Mouse (Mus musculus) kidney, postnatal 0 days (tissue): ENCODE measurements around the gene Tut7. TPM values are rescaled to one million over a fixed set of nuclear protein-coding genes. Genes with fewer than 3 reads are reported as not detected.
A peak's percentile ranks its signal among the peaks of the same experiment; 100 is the strongest.

Experiments
- ATAC-seq: fragments of 200-750 bp; cut with Nextera tagmentation; replicated peaks from 2 replicates; pipeline ENCODE4 v1.8.0; 2017; ENCODE audit warnings: low read depth, moderate number of reproducible peaks, moderate TSS enrichment, moderate library complexity; ENCODE audit not compliant: low FRiP score
- DNase-seq: peaks from one replicate; pipeline ENCODE4 v3.0.0-alpha.2; 2016; ENCODE audit warnings: low spot score
- H3K27ac ChIP-seq: fragments of 300-500 bp; sonication (generic); 2 replicates; pipeline ENCODE4 v1.5.1; 2014; ENCODE audit warnings: mild to moderate bottlenecking
- H3K27me3 ChIP-seq: fragments of 300-500 bp; sonication (generic); 2 replicates; pipeline ENCODE4 v1.6.1; 2014; ENCODE audit warnings: low read length, mixed read lengths; ENCODE audit not compliant: insufficient read depth
- H3K36me3 ChIP-seq: fragments of 300-500 bp; sonication (generic); 2 replicates; pipeline ENCODE4 v1.6.1; 2014; ENCODE audit warnings: low read length, mixed read lengths; ENCODE audit not compliant: insufficient read depth
- H3K4me1 ChIP-seq: fragments of 300-500 bp; sonication (generic); replicated peaks from 2 replicates; pipeline ENCODE4 v1.6.1; 2014; ENCODE audit warnings: antibody characterized with exemption, low read length, mixed read lengths; ENCODE audit not compliant: insufficient read depth
- H3K4me2 ChIP-seq: fragments of 300-500 bp; sonication (generic); 2 replicates; pipeline ENCODE4 v1.6.1; 2014; ENCODE audit warnings: mild to moderate bottlenecking, low read length, moderate library complexity, mixed read lengths
- H3K4me3 ChIP-seq: fragments of 300-500 bp; sonication (generic); replicated peaks from 2 replicates; pipeline ENCODE4 v1.5.1; 2014; ENCODE audit warnings: low read depth, low read length
- H3K9ac ChIP-seq: fragments of 300-500 bp; sonication (generic); 2 replicates; pipeline ENCODE4 v1.6.1; 2014; ENCODE audit warnings: low read depth, low read length
- H3K9me3 ChIP-seq: fragments of 300-500 bp; sonication (generic); replicated peaks from 2 replicates; pipeline ENCODE4 v1.6.1; 2016; ENCODE audit warnings: low read length, inconsistent platforms, mixed read lengths
- CTCF ChIP-seq: IDR thresholded peaks from 2 replicates; pipeline ENCODE4 v1.5.1; 2016; ENCODE audit warnings: antibody characterized with exemption, low read depth, mild to moderate bottlenecking, moderate library complexity
- WGBS: fragments of 180-500 bp; shearing (Covaris S2); extraction: QIAGEN DNeasy Blood & Tissue Kit; methylation state at CpG from one replicate; pipeline ENCODE4 v1.1.7; 2014; 5-methylcytosine and 5-hydroxymethylcytosine counted together
- polyA plus RNA-seq: library from polyadenylated mRNA; unstranded; fragments of >200 nt; fragmentation: Nextera tagmentation; extraction: Ambion mirVana; gene quantifications from 2 replicates; pipeline ENCODE4 v1.2.1, GENCODE M21; 2015

Tut7 gene
- polyA plus RNA-seq, 1 experiment from 2014 or later, result 34.7 TPM

DNA sequence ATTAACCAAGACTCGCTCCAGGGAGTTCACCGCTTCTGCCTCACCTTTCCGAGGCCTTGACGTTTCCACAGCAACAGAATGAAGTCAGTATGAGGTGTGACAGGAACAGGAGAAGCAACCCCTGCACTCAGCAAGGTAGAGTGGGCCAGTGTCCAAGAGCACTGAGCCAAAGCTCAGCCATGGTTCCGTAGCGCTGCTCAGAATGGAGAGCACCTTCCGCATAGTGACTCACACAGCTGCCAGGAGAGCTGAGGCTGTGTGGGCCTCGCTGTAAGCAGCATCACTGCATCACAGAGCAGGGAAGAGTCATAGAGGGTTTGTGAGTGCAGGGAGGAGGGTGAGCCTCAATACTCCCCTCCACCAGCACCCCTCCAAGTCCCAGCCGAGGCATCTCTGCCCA is 76.2 kb downstream of the Tut7 start, which contains the start of gene 1700014D04Rik:
TSS of gene 1700014D04Rik (minus strand) at position 42 of the 400 bp plus-strand sequence.
- H3K9ac ChIP-seq, result no peak within 1 kb of the TSS
- ATAC-seq, result 0 out of 2 replicates have a peak, but pooled peaks have one; percentile 33
- H3K4me3 ChIP-seq, result no peak within 1 kb of the TSS

DNA sequence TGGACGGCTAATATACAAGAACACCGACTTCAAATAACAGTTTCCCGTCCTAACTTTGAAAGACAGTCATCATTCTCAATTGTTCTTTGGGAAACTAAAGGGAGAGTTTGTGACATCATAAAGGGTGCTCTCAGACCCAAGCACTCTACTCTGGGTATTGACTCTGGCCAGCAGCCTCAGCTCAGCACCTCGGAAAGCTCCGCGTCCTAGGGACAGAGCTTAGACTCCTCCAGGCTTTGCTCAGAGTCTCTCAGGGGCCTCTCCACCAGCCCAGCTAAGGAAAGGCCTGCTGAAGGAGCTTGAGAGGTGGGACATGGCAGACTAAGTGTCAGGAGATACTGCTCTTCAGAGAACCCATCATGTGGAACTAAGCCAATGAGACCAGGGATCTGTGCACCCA is 76.8 kb downstream of the Tut7 start:
- Histone ChIP-seq H3K4me1 (no peaks in the 10 kb centered on the region), H3K27ac (no peak overlapping the region), H3K4me3 (no peak overlapping the region), H3K4me2 (no peak overlapping the region), H3K36me3 (no peaks in the 10 kb centered on the region), H3K9me3 (no peaks in the 10 kb centered on the region), H3K27me3 (no peaks in the 10 kb centered on the region), H3K9ac (no peak overlapping the region)
- peak; percentile 55 for DNase-seq
- WGBS, result 69% methylated on average over 6 of the region's 6 CpGs
- no peak for ATAC-seq
- no peak for TF ChIP-seq CTCF

More for the DNA sequence above, 76.2 kb downstream of the Tut7 start, which contains the start of gene 1700014D04Rik:
- H3K4me2 ChIP-seq, result no peak within 1 kb of the TSS
- DNase-seq, result no peak
- H3K9me3 ChIP-seq, result no peaks in the 10 kb centered on the region
- H3K36me3 ChIP-seq, result no peaks in the 10 kb centered on the region
- no peaks in the 10 kb centered on the region for H3K4me1 ChIP-seq
- WGBS, result 76% methylated on average over 9 of the region's 9 CpGs
- H3K27me3 ChIP-seq, result no peaks in the 10 kb centered on the region
- no peak within 1 kb of the TSS for H3K27ac ChIP-seq
- TF ChIP-seq CTCF, result no peak

DNA sequence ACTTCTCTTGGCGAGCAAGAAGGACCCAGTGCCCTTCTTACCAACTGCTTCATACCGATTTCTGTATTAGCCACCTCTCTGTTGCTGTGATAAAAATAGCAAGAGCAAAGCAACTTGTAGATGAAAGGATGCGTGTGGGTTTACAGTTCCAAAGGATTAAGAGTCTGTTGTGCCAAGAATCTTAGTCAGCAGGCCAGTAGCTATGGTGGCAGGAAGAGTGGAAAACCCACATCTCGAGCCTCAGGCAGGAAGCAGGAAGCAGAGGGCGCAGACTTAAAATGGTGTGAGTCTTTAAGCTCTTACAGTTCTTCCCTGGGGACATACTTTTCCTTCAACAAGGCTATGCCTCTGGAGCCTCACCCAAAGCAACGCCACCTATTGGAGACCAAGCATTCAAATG is 77.5 kb downstream of the Tut7 start:
- no peaks in the 10 kb centered on the region for H3K27me3 ChIP-seq
- ATAC-seq, result no peak
- no peak; the same call in 1 of the 2 replicates for TF ChIP-seq CTCF
- no peak overlapping the region for H3K4me2 ChIP-seq
- no peaks in the 10 kb centered on the region for H3K4me1 ChIP-seq
- no peak for DNase-seq
- no peaks in the 10 kb centered on the region for H3K36me3 ChIP-seq
- no peaks in the 10 kb centered on the region for H3K9me3 ChIP-seq
- H3K27ac ChIP-seq, result no peak overlapping the region
- WGBS, result 78% methylated on average over 6 of the region's 6 CpGs
- no peak overlapping the region for H3K9ac ChIP-seq
- H3K4me3 ChIP-seq, result no peak overlapping the region

DNA sequence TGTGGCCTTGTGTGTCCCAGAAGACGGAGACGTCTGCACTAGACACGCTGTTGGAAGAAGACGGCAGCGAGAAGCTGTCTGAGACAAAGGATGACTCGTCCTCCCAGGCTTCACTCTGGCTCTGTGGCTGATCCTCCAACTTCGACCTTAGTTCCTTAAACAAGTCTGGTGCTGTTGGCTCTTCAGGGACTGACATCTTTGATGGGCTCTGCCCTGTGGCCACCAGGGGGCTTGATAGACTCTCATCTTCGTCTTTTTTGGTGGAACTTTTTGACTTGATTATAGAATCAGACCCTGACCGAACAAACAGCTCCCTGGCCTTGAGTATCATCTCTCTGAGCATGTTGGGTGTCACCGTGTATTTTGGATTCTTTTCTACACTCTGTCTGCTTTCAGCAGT is 81.2 kb downstream of the Tut7 start:
- no peak for ATAC-seq
- 72% methylated on average over 10 of the region's 10 CpGs for WGBS
- H3K36me3 ChIP-seq, result no peaks in the 10 kb centered on the region
- H3K27ac ChIP-seq, result no peak overlapping the region
- H3K27me3 ChIP-seq, result no peaks in the 10 kb centered on the region
- H3K4me3 ChIP-seq, result no peak overlapping the region
- no peak overlapping the region for H3K4me2 ChIP-seq
- H3K9ac ChIP-seq, result no peak overlapping the region
- no peaks in the 10 kb centered on the region for H3K4me1 ChIP-seq
- H3K9me3 ChIP-seq, result no peaks in the 10 kb centered on the region
- DNase-seq, result no peak
- TF ChIP-seq CTCF, result peak; percentile 60

DNA sequence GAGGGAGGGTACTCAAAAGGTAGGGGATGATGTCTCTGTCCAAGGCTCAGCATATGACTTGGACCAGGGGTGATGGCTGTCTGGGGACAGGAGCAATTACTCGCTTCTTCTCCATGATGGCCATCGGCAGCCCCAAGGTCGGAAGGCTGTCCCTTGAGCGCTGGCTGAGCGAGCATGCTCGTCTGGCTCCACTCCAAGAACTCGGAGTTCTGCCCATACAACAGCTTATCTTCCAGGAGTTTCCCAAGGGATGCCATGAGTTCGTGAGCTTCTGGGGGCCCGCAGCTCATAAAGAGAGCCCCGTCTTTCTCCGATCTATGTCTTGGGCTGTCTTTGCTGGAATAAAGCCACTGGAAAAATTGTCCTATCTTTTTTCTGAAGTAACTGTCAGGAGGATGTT is 81.9 kb downstream of the Tut7 start:
- Histone ChIP-seq H3K27ac (no peak overlapping the region), H3K9ac (no peak overlapping the region)
- TF ChIP-seq CTCF, result no peak

DNA sequence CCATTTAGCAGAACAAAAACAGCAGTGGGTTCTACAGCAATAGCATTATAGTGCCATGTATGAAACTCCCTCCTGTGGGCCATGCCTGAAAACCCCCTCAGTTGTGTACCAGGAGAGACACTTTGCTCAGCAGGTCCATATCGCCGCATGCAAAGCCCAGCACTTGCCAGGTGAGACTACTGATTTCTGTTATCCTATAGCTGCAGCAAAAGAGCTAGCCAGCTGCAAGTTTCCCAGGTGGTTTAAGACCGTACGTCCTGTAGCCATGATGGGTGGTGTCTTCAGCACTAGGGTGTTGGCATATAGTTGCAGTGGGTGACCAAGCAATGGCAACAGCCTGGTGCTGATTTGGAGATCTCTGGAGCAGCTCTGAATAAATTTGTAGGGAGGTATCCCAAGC is 83.5 kb downstream of the Tut7 start:
- Histone ChIP-seq H3K4me3 (no peak overlapping the region), H3K27me3 (no peaks in the 10 kb centered on the region), H3K27ac (no peak overlapping the region), H3K9me3 (no peaks in the 10 kb centered on the region), H3K4me1 (no peaks in the 10 kb centered on the region), H3K9ac (no peak overlapping the region), H3K4me2 (no peak overlapping the region), H3K36me3 (no peaks in the 10 kb centered on the region)
- DNase-seq, result no peak
- 91% methylated on average over 4 of the region's 4 CpGs for WGBS
- TF ChIP-seq CTCF, result no peak
- no peak for ATAC-seq

More for the DNA sequence above, 81.9 kb downstream of the Tut7 start:
- WGBS, result 66% methylated on average over 11 of the region's 11 CpGs
- ATAC-seq (no peak), DNase-seq (no peak)
- no peaks in the 10 kb centered on the region for H3K9me3 ChIP-seq
- H3K36me3 ChIP-seq, result no peaks in the 10 kb centered on the region
- no peaks in the 10 kb centered on the region for H3K4me1 ChIP-seq
- no peak overlapping the region for H3K4me2 ChIP-seq
- H3K27me3 ChIP-seq, result no peaks in the 10 kb centered on the region
- no peak overlapping the region for H3K4me3 ChIP-seq

GRCm38 (mm10) chr13:59738455-59738854 is 84.5 kb downstream of the Tut7 start:
- no peaks in the 10 kb centered on the region for H3K36me3 ChIP-seq
- no peaks in the 10 kb centered on the region for H3K4me1 ChIP-seq
- ATAC-seq (no peak), DNase-seq (no peak)
- H3K27me3 ChIP-seq, result no peaks in the 10 kb centered on the region
- H3K9me3 ChIP-seq, result no peaks in the 10 kb centered on the region
- H3K27ac ChIP-seq, result no peak overlapping the region
- H3K4me3 ChIP-seq, result no peak overlapping the region
- no peak for TF ChIP-seq CTCF
- WGBS, result 79% methylated on average over 2 of the region's 2 CpGs
- H3K4me2 ChIP-seq, result no peak overlapping the region
- no peak overlapping the region for H3K9ac ChIP-seq
